Mouse (Mus musculus) stomach, postnatal 0 days (tissue): ENCODE measurements at regions not wholly inside any gene's neighbourhood (a gene's known extent, or its start where the extent isn't known, plus 50 kb on each side); places are given as distances from the start of the nearest gene placed in this dataset.
A peak's percentile ranks its signal among the peaks of the same experiment; 100 is the strongest.

ENCODE experiments used
- ATAC-seq: fragments of 200-750 bp; cut with Nextera tagmentation; 2 replicates; pipeline ENCODE4 v1.8.0; 2017; ENCODE audit not compliant: low FRiP score, low TSS enrichment
- DNase-seq: peaks from one replicate; pipeline ENCODE4 v3.0.0-alpha.2; 2016; ENCODE audit warnings: low spot score
- H3K27ac ChIP-seq: fragments of 300-500 bp; sonication (generic); replicated peaks from 2 replicates; pipeline ENCODE4 v1.5.1; 2014; ENCODE audit warnings: mild to moderate bottlenecking, control low read depth
- H3K27me3 ChIP-seq: fragments of 300-500 bp; sonication (generic); 2 replicates; pipeline ENCODE4 v1.6.1; 2014; ENCODE audit warnings: low read length; ENCODE audit not compliant: control insufficient read depth, insufficient read depth
- H3K36me3 ChIP-seq: fragments of 300-500 bp; sonication (generic); 2 replicates; pipeline ENCODE4 v1.6.1; 2014; ENCODE audit warnings: low read length, mixed read lengths; ENCODE audit not compliant: control insufficient read depth, insufficient read depth
- H3K4me1 ChIP-seq: fragments of 300-500 bp; sonication (generic); replicated peaks from 2 replicates; pipeline ENCODE4 v1.6.1; 2014; ENCODE audit warnings: antibody characterized with exemption; ENCODE audit not compliant: control insufficient read depth, insufficient read depth
- H3K4me2 ChIP-seq: fragments of 300-500 bp; sonication (generic); replicated peaks from 2 replicates; pipeline ENCODE4 v1.6.1; 2014; ENCODE audit warnings: low read depth, mild to moderate bottlenecking, control low read depth, moderate library complexity
- H3K4me3 ChIP-seq: fragments of 300-500 bp; sonication (generic); 2 replicates; pipeline ENCODE4 v1.5.1; 2014; ENCODE audit warnings: low read depth, low read length, control low read depth
- H3K9ac ChIP-seq: fragments of 300-500 bp; sonication (generic); 2 replicates; pipeline ENCODE4 v1.6.1; 2014; ENCODE audit warnings: mild to moderate bottlenecking, low read length, control low read depth, mixed read lengths
- H3K9me3 ChIP-seq: fragments of 300-500 bp; sonication (generic); 2 replicates; pipeline ENCODE4 v1.6.1; 2016; ENCODE audit warnings: low read length; ENCODE audit not compliant: control insufficient read depth
- CTCF ChIP-seq: IDR thresholded peaks from 2 replicates; pipeline ENCODE4 v1.5.1; 2016; ENCODE audit warnings: antibody characterized with exemption, low read depth, mild to moderate bottlenecking, moderate library complexity
- EP300 ChIP-seq: optimal IDR thresholded peaks from 2 replicates; pipeline ENCODE3; 2016; ENCODE audit warnings: antibody characterized with exemption
- WGBS: fragments of 180-500 bp; shearing (Covaris S2); extraction: QIAGEN DNeasy Blood & Tissue Kit; methylation state at CpG from one replicate; pipeline ENCODE4 v1.1.7; 2014; 5-methylcytosine and 5-hydroxymethylcytosine counted together

- H3K36me3 ChIP-seq: no peaks in the 10 kb centered on the region
- no peak for DNase-seq
- H3K27ac ChIP-seq: no peak overlapping the region
- no peak overlapping the region for H3K9ac ChIP-seq
- H3K4me1 ChIP-seq: no peaks in the 10 kb centered on the region
- no peak overlapping the region for H3K4me3 ChIP-seq
- H3K27me3 ChIP-seq: no peaks in the 10 kb centered on the region
- ATAC-seq: no peak
- no peak overlapping the region for H3K4me2 ChIP-seq
- no peaks in the 10 kb centered on the region for H3K9me3 ChIP-seq
- TF ChIP-seq CTCF (no peak), EP300 (no peak)
Observed at GRCm38 (mm10) chr3:70311055-70311454, 303.6 kb downstream of the Otol1 start.

GRCm38 (mm10) chr3:70312034-70312433 is 304.6 kb downstream of the Otol1 start:
- Histone ChIP-seq H3K9ac (no peak overlapping the region), H3K4me3 (no peak overlapping the region), H3K9me3 (no peaks in the 10 kb centered on the region), H3K27me3 (no peaks in the 10 kb centered on the region), H3K27ac (no peak overlapping the region), H3K36me3 (no peaks in the 10 kb centered on the region), H3K4me2 (no peak overlapping the region), H3K4me1 (no peaks in the 10 kb centered on the region)
- ATAC-seq (no peak), DNase-seq (no peak)
- 53% methylated on average over 3 of the region's 3 CpGs for WGBS
- TF ChIP-seq CTCF: no peak
- TF ChIP-seq EP300: no peak

DNA sequence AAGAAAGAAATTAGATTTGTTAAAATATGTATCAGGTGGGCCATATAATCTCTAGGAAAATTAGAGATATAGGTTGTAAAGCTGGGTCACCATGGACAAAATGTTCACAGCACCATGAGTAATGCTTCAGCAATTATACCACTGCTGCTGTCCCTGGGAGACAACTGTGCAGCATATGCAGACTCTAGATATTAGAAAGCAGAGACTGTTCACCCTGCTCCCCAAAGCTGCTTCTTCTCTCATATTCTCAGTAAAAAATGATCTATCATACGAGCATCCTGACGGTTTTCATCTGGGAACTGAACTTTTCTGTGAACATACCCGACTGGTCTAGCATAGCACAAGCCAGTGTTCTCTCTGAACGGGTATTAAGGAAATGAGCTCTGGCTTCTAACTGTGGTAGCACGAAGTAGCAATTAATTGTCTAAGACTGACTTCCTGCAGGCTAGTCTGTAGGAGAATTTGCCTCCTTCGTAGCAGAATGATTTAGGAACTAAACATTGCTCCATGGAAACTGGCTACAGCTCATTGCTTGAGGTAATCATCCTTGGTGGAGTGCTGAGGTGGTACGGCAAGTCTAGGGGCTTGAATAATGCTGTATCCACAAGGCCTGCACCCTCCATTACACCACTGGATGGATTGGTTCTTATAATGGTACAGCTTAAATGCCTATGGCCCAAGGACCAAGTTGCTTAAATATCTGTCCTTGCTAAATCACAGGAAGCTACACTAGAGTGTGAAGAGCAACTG is 305.9 kb downstream of the Otol1 start:
- H3K4me1 ChIP-seq: no peaks in the 10 kb centered on the region
- 62% methylated on average over 7 of the region's 7 CpGs for WGBS
- no peak for DNase-seq
- H3K9ac ChIP-seq: no peak overlapping the region
- H3K27me3 ChIP-seq: no peaks in the 10 kb centered on the region
- ATAC-seq: no peak
- H3K4me3 ChIP-seq: no peak overlapping the region
- no peak overlapping the region for H3K27ac ChIP-seq
- TF ChIP-seq EP300: no peak
- TF ChIP-seq CTCF: no peak
- H3K4me2 ChIP-seq: no peak overlapping the region
- no peaks in the 10 kb centered on the region for H3K9me3 ChIP-seq
- no peaks in the 10 kb centered on the region for H3K36me3 ChIP-seq

- Histone ChIP-seq H3K9ac (no peak overlapping the region), H3K27me3 (no peaks in the 10 kb centered on the region), H3K9me3 (no peaks in the 10 kb centered on the region), H3K36me3 (no peaks in the 10 kb centered on the region), H3K27ac (no peak overlapping the region), H3K4me2 (no peak overlapping the region), H3K4me1 (no peaks in the 10 kb centered on the region), H3K4me3 (no peak overlapping the region)
- TF ChIP-seq CTCF (no peak), EP300 (no peak)
- WGBS: 45% methylated on average over 4 of the region's 4 CpGs
- peak; percentile 16 for DNase-seq
- peak; percentile 82 for ATAC-seq
Observed at GRCm38 (mm10) chr3:70314239-70314638, 306.8 kb downstream of the Otol1 start.

DNA sequence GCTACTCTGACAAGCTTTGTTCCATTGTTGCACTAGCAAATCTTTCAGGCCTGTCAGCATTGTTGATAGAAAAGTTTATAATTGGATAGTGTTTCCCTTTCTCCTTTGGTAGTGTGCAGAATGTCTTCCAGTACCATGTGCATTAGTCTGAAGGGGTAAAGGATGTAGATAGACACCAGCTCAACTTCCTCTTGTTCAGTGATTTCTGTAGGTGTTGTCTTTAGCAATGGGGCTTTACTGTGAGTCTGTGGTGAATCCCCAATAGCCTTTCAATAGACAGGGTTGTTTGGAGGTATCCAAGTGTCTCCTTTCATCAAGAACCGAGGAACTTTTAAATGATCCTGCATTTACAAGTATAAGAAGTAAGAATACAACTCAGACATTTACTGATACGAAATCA is 311.0 kb downstream of the Otol1 start:
- DNase-seq (no peak), ATAC-seq (no peak)
- Histone ChIP-seq H3K36me3 (no peaks in the 10 kb centered on the region), H3K9me3 (no peaks in the 10 kb centered on the region), H3K4me2 (no peak overlapping the region), H3K27ac (no peak overlapping the region), H3K4me1 (no peaks in the 10 kb centered on the region), H3K4me3 (no peak overlapping the region), H3K27me3 (no peaks in the 10 kb centered on the region), H3K9ac (no peak overlapping the region)
- 87% methylated on average over 2 of the region's 2 CpGs for WGBS
- TF ChIP-seq CTCF (no peak), EP300 (no peak)

- Histone ChIP-seq H3K4me1 (no peaks in the 10 kb centered on the region), H3K36me3 (no peaks in the 10 kb centered on the region), H3K9me3 (no peaks in the 10 kb centered on the region), H3K4me3 (no peak overlapping the region), H3K27ac (no peak overlapping the region), H3K4me2 (no peak overlapping the region), H3K9ac (no peak overlapping the region), H3K27me3 (no peaks in the 10 kb centered on the region)
- 77% methylated on average over 3 of the region's 3 CpGs for WGBS
- ATAC-seq (no peak), DNase-seq (no peak)
- TF ChIP-seq CTCF (no peak), EP300 (no peak)
Observed at GRCm38 (mm10) chr3:70319139-70319538, 311.7 kb downstream of the Otol1 start.
